Mouse (Mus musculus): ENCODE results near the gene Radil.

DNA sequence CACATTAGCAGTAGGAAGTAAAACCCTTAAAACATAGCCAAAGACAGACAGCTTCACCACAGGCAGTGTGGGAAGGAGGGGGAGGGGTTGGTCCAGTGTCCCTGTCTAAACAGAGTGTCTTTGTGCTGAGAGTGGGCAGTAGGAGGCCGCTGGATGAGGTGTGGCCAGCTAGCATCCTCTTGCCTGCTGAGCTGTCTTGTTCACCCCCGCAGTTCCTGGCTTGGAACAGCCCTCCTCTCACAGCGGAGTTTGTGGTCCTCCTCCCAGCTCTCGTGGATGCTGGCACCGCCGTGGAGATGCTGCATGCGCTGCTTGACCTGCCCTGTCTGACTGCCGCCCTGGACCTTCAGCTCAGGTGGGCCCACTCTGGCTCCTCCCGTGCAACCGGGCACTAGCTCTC, 77.2 kb downstream of the Radil start:
- no peak for TF ChIP-seq CTCF (IDR thresholded peaks at IDR 0.05; ENCODE audit: extremely low read depth, insufficient read length, insufficient replicate concordance, low read depth, low read length)
- no peak for TF ChIP-seq POLR2A (IDR thresholded peaks at IDR 0.05; ENCODE audit: low read depth, low read length)
